Mouse (Mus musculus): ENCODE results near the gene Defa32.
"Not testable (repeated sequence)": the region's sequence is repeated elsewhere in the genome, so short reads cannot be mapped to it uniquely, and the experiment has no call there.

Defa32 gene

GRCm38 (mm10) chr8:21528732-21529131 lies at the start of gene Defa32:
Gene Defa32 (plus strand): TSS chr8:21529032.
- DNase-seq (ENCODE audit: low spot score in 2 of 2), result not testable (repeated sequence)

- not testable (repeated sequence) for DNase-seq (ENCODE audit: low spot score in 2 of 2)
These were observed 19.9 kb upstream of the Defa32 start, which contains the start of gene Defa20 for GRCm38 (mm10) chr8:21508958-21509357. Gene Defa20 (plus strand): TSS chr8:21509258.

- not testable (repeated sequence) for DNase-seq (ENCODE audit: low spot score in 2 of 2)
These were observed 36.3 kb downstream of the Defa32 start, which contains the start of gene Defa37 for GRCm38 (mm10) chr8:21565086-21565485. Gene Defa37 (plus strand): TSS chr8:21565386.
